Mouse (Mus musculus) heart, embryonic 14.5 days (tissue): Measurements from ENCODE around the gene Thsd7b. TPM values are rescaled to one million over a fixed set of nuclear protein-coding genes. Genes with fewer than 3 reads are reported as not detected.
"Not testable (repeated sequence)": the region's sequence is repeated elsewhere in the genome, so short reads cannot be mapped to it uniquely, and the experiment has no call there.

Source experiments
- ATAC-seq: fragments of 200-750 bp; cut with Nextera tagmentation; 2 replicates; pipeline ENCODE4 v1.8.0; 2017; ENCODE audit warnings: low read depth, moderate TSS enrichment; ENCODE audit not compliant: insufficient number of reproducible peaks, insufficient read depth, low FRiP score
- H3K27ac ChIP-seq, 2 experiments: fragments of 200-500 bp in 1 of 2; fragments of 300-500 bp in 1 of 2; sonication (generic) in 1 of 2; replicated peaks in 1 of 2; 2 replicates each; pipeline ENCODE4 v1.5.1; 2012 to 2014; ENCODE audit warnings: low read depth in 2 of 2, low read length in 2 of 2, control low read depth in 1 of 2, mild to moderate bottlenecking in 1 of 2, mixed read lengths in 1 of 2; ENCODE audit not compliant: control insufficient read depth in 1 of 2, insufficient read depth in 1 of 2
- H3K27me3 ChIP-seq: fragments of 300-500 bp; sonication (generic); 2 replicates; pipeline ENCODE4 v1.6.1; 2014; ENCODE audit warnings: mild to moderate bottlenecking, low read length, control low read depth; ENCODE audit not compliant: control insufficient read depth, insufficient read depth
- H3K36me3 ChIP-seq: fragments of 300-500 bp; sonication (generic); 2 replicates; pipeline ENCODE4 v1.6.1; 2014; ENCODE audit warnings: mild to moderate bottlenecking, control low read depth, low read length, mixed read lengths; ENCODE audit not compliant: control insufficient read depth, insufficient read depth
- H3K4me1 ChIP-seq, 2 experiments: fragments of 200-500 bp in 1 of 2; fragments of 300-500 bp in 1 of 2; sonication (generic) in 1 of 2; 2 replicates each; pipeline ENCODE4 v1.6.1; 2012 to 2014; ENCODE audit warnings: low read length in 2 of 2, control low read depth in 1 of 2, mixed read lengths in 1 of 2; ENCODE audit not compliant: control insufficient read depth in 2 of 2, insufficient read depth in 2 of 2
- H3K4me2 ChIP-seq: fragments of 300-500 bp; sonication (generic); 2 replicates; pipeline ENCODE4 v1.6.1; 2014; ENCODE audit warnings: mild to moderate bottlenecking, low read length
- H3K4me3 ChIP-seq, 2 experiments: fragments of 200-500 bp in 1 of 2; fragments of 300-500 bp in 1 of 2; sonication (generic) in 1 of 2; 2 replicates each; pipeline ENCODE4 v1.5.1; 2012 to 2014; ENCODE audit warnings: low read length in 2 of 2, mild to moderate bottlenecking in 2 of 2, control low read depth in 1 of 2, low read depth in 1 of 2, moderate library complexity in 1 of 2; ENCODE audit not compliant: control insufficient read depth in 1 of 2, insufficient read depth in 1 of 2
- H3K9ac ChIP-seq: fragments of 300-500 bp; sonication (generic); 2 replicates; pipeline ENCODE4 v1.6.1; 2014; ENCODE audit warnings: mild to moderate bottlenecking, low read length
- H3K9me3 ChIP-seq: fragments of 300-500 bp; sonication (generic); 2 replicates; pipeline ENCODE4 v1.6.1; 2016; ENCODE audit warnings: low read length, control low read depth; ENCODE audit not compliant: control insufficient read depth
- WGBS: fragments of 180-500 bp; shearing (Covaris S2); extraction: QIAGEN DNeasy Blood & Tissue Kit; methylation state at CpG from one replicate; pipeline ENCODE4 v1.1.7; 2014; 5-methylcytosine and 5-hydroxymethylcytosine counted together
- polyA plus RNA-seq: library from polyadenylated mRNA; unstranded; fragments of >200 nt; fragmentation: Nextera tagmentation; extraction: Ambion mirVana; gene quantifications from 2 replicates; pipeline ENCODE4 v1.2.1, GENCODE M21; 2014

Thsd7b gene
- polyA plus RNA-seq, 1 experiment from 2014 or later = 4.2 TPM

DNA sequence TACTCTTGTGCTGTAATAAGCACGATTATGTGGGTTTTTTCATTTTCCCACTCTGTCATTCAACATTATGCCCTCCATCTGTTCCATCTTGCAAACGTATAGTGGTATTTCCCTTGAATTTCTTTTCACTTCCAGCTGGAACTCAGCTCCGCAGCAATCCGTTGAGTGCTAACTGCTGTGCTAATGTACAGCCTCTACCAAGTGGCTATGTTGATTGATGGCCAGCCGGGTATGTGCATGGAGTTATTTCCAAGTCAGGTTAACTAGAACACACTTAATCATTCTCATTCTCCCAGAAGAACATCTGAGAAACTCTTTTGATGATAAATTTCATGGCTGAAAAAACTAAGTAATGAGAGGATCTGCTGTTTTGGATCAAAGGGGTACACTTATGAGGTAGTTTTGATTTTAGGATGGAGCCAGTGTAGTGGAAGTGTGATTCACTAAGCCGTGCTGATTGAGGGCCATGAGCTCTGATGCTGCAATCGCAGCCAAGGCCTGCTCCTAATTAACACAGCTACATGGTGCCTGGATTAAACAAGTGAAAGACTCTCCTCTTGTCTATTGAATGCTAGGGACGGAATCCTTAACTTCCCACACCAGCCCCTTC lies 371.3 kb downstream of the Thsd7b start:
- WGBS = 69% methylated on average over 8 of the region's 8 CpGs
- Histone ChIP-seq H3K4me1 (no peaks in the 10 kb centered on the region), H3K4me3 (no peak overlapping the region), H3K4me2 (no peak overlapping the region), H3K27ac (no peak overlapping the region), H3K9ac (no peak overlapping the region), H3K27me3 (no peaks in the 10 kb centered on the region), H3K9me3 (no peaks in the 10 kb centered on the region), H3K36me3 (no peaks in the 10 kb centered on the region)
- no peak for ATAC-seq

GRCm38 (mm10) chr1:129651448-129651847 lies 378.3 kb downstream of the Thsd7b start:
- ATAC-seq, H3K36me3 ChIP-seq, H3K27me3 ChIP-seq, H3K4me1 ChIP-seq, H3K4me2 ChIP-seq, H3K9me3 ChIP-seq, H3K9ac ChIP-seq, H3K4me3 ChIP-seq, H3K27ac ChIP-seq: not testable (repeated sequence)
- WGBS = 84% methylated on average over 6 of the region's 6 CpGs

DNA sequence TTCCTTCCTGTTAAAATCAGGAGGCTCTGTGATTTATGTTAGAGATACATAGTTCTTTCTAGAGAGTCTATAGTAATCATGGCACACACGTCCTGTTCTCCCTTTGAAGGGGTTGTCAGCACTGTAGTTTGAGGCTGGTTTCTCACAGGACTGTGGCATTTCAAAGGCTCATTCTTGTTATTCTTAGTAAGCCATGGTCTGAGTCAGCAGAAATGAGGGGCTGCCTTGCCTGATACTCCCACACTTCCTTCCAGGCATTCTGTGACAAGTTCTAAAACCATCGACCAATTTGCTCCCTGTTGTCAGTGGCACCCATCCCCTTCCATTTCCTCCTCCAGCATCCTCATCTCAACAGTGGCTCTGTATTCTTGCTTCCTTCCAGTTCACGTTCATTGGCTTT lies 384.9 kb downstream of the Thsd7b start:
- no peak overlapping the region for H3K4me3 ChIP-seq
- H3K36me3 ChIP-seq = no peaks in the 10 kb centered on the region
- ATAC-seq = no peak
- WGBS = 18% methylated on average over 3 of the region's 3 CpGs
- H3K9ac ChIP-seq = no peak overlapping the region
- H3K27me3 ChIP-seq = no peaks in the 10 kb centered on the region
- no peak overlapping the region for H3K4me2 ChIP-seq
- H3K27ac ChIP-seq = no peak overlapping the region
- H3K9me3 ChIP-seq = no peaks in the 10 kb centered on the region
- H3K4me1 ChIP-seq = no peaks in the 10 kb centered on the region

- H3K27me3 ChIP-seq = no peaks in the 10 kb centered on the region
- H3K9me3 ChIP-seq = no peaks in the 10 kb centered on the region
- ATAC-seq = no peak
- no peaks in the 10 kb centered on the region for H3K4me1 ChIP-seq
- H3K4me2 ChIP-seq = no peak overlapping the region
- no peak overlapping the region for H3K9ac ChIP-seq
- no peaks in the 10 kb centered on the region for H3K36me3 ChIP-seq
- no peak overlapping the region for H3K27ac ChIP-seq
- 75% methylated on average over 1 of the region's 1 CpGs for WGBS
- H3K4me3 ChIP-seq = no peak overlapping the region
Observed at GRCm38 (mm10) chr1:129675878-129676277, 402.8 kb downstream of the Thsd7b start.

DNA sequence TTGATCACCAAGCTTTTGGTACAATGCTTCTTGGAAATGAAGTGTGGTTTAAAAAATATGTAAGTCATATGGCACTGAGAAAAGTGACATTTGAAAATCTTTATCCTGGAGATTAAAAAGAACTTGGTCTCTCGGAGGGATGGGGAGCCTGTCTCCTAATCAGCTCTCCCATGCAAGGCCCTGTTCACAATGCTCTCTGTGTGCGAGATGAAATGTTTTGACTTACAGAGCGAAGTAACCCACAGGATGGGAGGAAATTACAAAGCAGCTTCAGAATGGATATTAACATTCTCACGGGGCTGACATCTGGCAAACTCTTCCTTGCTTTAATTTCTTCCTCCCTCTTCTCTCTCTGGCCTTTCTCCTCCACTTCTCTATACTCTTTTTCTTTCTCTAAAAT lies 405.7 kb downstream of the Thsd7b start:
- Histone ChIP-seq H3K9ac (no peak overlapping the region), H3K4me3 (no peak overlapping the region), H3K27me3 (no peaks in the 10 kb centered on the region), H3K36me3 (no peaks in the 10 kb centered on the region), H3K9me3 (no peaks in the 10 kb centered on the region), H3K4me1 (no peaks in the 10 kb centered on the region), H3K27ac (no peak overlapping the region), H3K4me2 (no peak overlapping the region)
- no peak for ATAC-seq
- 63% methylated on average over 4 of the region's 4 CpGs for WGBS

GRCm38 (mm10) chr1:129705701-129706100 lies 432.6 kb downstream of the Thsd7b start:
- H3K9ac ChIP-seq = no peak overlapping the region
- no peaks in the 10 kb centered on the region for H3K27me3 ChIP-seq
- no peaks in the 10 kb centered on the region for H3K36me3 ChIP-seq
- no peak overlapping the region for H3K27ac ChIP-seq
- 27% methylated on average over 1 of the region's 1 CpGs for WGBS
- no peaks in the 10 kb centered on the region for H3K4me1 ChIP-seq
- no peak overlapping the region for H3K4me3 ChIP-seq
- no peaks in the 10 kb centered on the region for H3K9me3 ChIP-seq
- ATAC-seq = no peak
- H3K4me2 ChIP-seq = no peak overlapping the region

- H3K9me3 ChIP-seq = no peaks in the 10 kb centered on the region
- H3K27me3 ChIP-seq = no peaks in the 10 kb centered on the region
- no peak overlapping the region for H3K9ac ChIP-seq
- ATAC-seq = no peak
- 91% methylated on average over 3 of the region's 3 CpGs for WGBS
- no peak overlapping the region for H3K4me3 ChIP-seq
- no peaks in the 10 kb centered on the region for H3K36me3 ChIP-seq
- H3K27ac ChIP-seq = no peak overlapping the region
- H3K4me2 ChIP-seq = no peak overlapping the region
- H3K4me1 ChIP-seq = no peaks in the 10 kb centered on the region
Observed at GRCm38 (mm10) chr1:129712706-129713105, 439.6 kb downstream of the Thsd7b start.

- Histone ChIP-seq H3K4me3 (no peak overlapping the region), H3K9me3 (no peaks in the 10 kb centered on the region), H3K27ac (no peak overlapping the region), H3K9ac (no peak overlapping the region), H3K4me2 (no peak overlapping the region), H3K4me1 (no peaks in the 10 kb centered on the region), H3K36me3 (no peaks in the 10 kb centered on the region), H3K27me3 (no peaks in the 10 kb centered on the region)
- WGBS = 85% methylated on average over 3 of the region's 3 CpGs
- ATAC-seq = no peak
Observed at GRCm38 (mm10) chr1:129713571-129713970, 440.5 kb downstream of the Thsd7b start.
